Mouse (Mus musculus): ENCODE results near the gene Gpatch3. TPM values are rescaled to one million over a fixed set of nuclear protein-coding genes. Genes with fewer than 3 reads are reported as not detected.

The Gpatch3 gene
- total RNA-seq, 2 experiments from 2014 or later = 3.0 to 3.2 TPM

DNA sequence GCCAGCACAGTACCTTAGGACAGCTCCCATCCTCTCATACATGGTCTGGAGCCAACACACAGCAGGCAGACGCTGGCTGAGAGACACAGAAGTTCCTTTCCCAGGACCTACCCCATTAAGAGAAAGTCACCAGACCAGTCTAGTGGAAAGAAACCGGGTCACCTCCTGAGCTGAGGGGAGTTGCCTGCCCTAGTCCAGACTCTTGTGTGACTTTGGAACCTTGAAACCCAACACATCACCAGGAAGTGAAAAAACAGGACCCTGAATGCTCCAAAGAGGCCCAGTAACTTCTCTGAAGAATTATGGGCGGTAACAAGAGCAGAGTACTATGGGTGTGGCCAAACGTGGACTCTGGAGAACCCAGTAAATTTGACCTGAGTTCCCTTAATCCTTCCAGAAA lies 24.1 kb downstream of the Gpatch3 start:
- no peak for TF ChIP-seq CTCF (IDR thresholded peaks at IDR 0.05)
- DNase-seq = no peak
- intact Hi-C loops (cut with DNase I) = loop anchor here (10.0 kb wide), 1 partner anchor 176 kb away; no protein-coding TSS in a partner anchor
- H3K4me3 ChIP-seq = no peak overlapping the region
- no peak overlapping the region for H3K27ac ChIP-seq

DNA sequence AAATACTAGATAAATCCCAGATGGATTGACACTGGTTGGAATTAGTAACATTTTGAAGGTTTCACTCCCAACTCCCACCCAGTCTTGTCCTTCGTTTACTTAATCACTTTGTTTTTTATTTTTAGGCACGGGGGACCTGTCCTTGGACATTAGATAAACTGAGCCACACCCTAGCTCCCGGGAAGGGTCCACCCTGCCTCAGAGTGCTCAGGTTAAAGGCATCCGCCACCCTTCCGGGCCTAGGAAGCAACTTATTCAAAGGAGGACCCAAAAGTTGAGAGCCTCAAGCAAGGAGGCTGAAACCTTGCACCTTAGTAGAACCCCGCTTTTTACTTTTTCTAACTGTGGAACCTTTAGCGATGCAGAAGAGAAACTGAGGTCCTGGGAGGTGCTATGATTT lies 24.6 kb downstream of the Gpatch3 start:
- no peak for TF ChIP-seq CTCF (IDR thresholded peaks at IDR 0.05)
- H3K4me3 ChIP-seq = peak overlapping the region; percentile 76
- intact Hi-C loops (cut with DNase I) = loop anchor here (10.0 kb wide), 1 partner anchor 176 kb away; no protein-coding TSS in a partner anchor
- DNase-seq = no peak
- H3K27ac ChIP-seq = peak overlapping the region; percentile 77

DNA sequence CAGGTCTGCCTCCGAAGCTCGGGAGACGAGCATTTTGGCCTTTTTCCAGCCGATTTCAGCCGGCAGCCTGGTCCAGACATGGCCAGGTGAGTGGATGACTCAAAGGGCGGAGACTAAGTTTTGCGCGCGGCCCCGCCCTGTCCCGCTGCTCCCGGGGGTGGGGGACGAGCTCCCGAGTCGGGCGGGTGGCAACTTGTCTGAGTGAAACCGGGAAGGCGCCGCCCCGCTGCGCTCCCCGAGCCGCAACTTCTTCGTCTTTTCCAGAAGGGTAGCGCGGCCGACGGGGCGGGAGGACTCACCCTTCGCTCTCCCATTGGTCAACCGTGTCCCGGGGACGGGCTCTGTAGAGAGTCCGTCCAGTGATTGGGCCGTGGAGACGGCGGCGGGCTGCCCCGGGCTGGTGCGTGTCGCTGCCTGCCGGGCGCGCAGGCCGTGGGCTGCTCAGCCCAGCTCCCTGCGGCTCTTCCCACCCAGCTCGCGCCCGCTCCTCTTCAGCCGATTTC lies 25.1 kb downstream of the Gpatch3 start:
- peak overlapping the region; percentile 76 for H3K4me3 ChIP-seq
- peak; percentile 96 for DNase-seq
- intact Hi-C loops (cut with DNase I) = loop anchor here (10.0 kb wide), 1 partner anchor 175 kb away; no protein-coding TSS in a partner anchor
- peak overlapping the region; percentile 77 for H3K27ac ChIP-seq
- 0 out of 2 replicates have a peak, but pooled peaks have one; percentile 7 for TF ChIP-seq CTCF (IDR thresholded peaks at IDR 0.05)

DNA sequence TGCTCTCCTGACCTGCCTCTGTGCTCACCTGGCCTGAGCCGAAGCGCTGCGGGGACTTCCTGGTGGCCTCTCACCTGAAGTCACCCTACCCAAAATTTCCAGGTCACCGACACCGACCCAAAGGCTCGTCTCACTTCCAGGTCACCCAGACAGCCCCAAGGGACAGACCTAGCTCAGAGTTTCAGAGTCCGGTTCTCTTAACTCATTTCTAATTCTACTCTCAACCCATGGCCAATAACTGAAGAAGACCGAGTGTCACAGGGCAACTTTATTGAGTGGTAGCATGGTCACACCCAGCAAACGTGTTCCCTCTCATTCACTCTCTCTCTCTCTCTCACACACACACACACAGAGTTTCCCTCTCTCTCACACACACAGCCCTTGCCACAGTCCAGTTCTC lies 25.8 kb downstream of the Gpatch3 start:
- Histone ChIP-seq H3K27ac (peak overlapping the region; percentile 77; the same call in 1 of the 2 replicates), H3K4me3 (peak overlapping the region; percentile 76)
- intact Hi-C loops (cut with DNase I) = no loop called here
- DNase-seq = no peak
- no peak for TF ChIP-seq CTCF (IDR thresholded peaks at IDR 0.05)

DNA sequence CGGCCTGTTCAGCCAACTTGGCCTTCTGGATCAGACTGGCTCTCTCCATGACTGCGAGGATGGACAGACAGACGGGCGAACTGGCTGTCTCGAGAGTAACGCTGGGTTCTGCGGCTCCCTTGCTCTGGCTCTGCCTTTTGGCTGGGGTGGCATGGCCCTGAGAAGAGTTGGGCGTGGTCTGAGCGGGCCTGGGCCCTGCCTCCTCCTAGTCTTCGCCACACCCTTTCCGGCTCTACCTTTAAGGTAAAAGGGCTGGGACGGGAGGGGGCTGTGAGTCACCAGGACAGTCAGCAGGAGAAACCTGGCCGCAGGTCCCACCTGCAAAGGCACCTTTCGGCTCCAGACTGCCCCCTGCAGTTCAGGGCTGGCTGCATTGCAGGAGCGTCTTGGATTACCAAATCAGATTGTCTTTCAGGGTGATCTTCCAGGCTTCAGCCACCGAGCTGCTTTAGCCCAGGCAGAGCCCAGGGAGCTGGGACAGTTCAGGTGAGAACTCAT lies 27.2 kb downstream of the Gpatch3 start, which contains the start of gene Sfn:
Gene Sfn (minus strand): TSS at position 448 of the 498 bp plus-strand sequence.
- no peak within 1 kb of the TSS for H3K27ac ChIP-seq
- intact Hi-C loops (cut with DNase I) = no loop called here
- TF ChIP-seq CTCF (IDR thresholded peaks at IDR 0.05) = peak; percentile 72
- peak; percentile 81 for DNase-seq
- peak within 1 kb of the TSS; percentile 39 for H3K4me3 ChIP-seq

DNA sequence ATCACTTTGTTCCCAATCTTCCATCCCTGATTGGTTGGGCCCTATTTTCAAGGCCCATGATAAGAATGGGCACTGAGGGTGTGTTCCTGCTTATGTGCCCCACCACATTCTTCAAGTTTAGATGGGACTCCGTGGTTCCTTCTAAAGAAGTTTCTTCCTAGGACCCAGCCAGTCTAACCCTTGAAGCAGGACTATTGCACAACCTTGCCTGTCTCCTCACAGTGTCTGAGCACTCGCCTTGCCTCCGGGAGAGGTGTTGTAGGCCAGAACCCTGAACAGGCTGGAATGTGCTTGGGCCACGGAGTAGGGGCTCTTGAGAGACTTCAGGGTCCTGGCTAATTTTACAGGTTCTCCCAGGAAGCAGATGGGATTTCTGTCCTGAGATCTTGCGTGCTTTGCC lies 28.5 kb downstream of the Gpatch3 start:
- TF ChIP-seq CTCF (IDR thresholded peaks at IDR 0.05) = no peak
- Histone ChIP-seq H3K27ac (no peak overlapping the region), H3K4me3 (no peak overlapping the region)
- intact Hi-C loops (cut with DNase I) = no loop called here
- DNase-seq = no peak

DNA sequence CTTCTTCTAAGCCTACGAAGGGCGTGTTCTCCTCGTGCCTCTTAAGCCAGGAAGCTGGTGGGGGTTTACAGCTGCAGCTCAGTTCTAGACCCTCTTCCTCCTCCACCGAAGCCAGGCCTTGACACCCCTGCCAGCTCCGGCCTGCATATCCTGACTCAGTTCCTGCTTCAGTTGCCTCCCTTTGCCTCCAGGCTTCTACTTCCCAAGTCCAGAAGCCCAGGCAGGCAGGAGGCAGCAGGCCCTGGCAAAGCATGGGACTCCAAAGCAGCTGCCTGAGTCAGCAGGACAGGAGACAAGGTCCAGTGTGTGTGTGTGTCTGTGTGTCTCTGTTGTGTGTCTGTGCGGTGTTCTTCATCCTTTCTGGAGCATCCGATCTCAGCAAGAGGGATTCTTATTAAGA lies 29.6 kb downstream of the Gpatch3 start:
- no peak for DNase-seq
- TF ChIP-seq CTCF (IDR thresholded peaks at IDR 0.05) = no peak
- no peak overlapping the region for H3K4me3 ChIP-seq
- intact Hi-C loops (cut with DNase I) = no loop called here
- H3K27ac ChIP-seq = no peak overlapping the region

DNA sequence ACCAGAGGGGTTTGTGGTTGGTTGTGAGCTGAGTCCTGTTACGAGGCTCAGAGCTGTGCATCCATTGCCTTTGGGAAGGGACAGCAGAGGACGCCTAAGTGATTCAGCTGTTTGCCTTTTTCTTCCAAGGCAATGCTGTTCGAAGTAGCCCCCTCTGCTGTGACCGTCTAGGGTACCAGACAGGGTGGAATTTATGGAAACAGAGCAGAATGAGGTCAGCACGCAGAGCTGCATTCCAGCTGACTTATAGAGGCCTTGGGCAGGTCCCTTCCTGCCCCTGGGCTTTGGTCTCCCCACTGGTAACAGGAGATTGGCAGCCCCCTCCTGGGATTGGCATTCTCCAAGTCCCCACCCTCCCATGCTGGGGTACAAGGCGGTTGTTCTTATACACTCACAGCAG lies 30.3 kb downstream of the Gpatch3 start:
- intact Hi-C loops (cut with DNase I) = no loop called here
- Histone ChIP-seq H3K27ac (no peak overlapping the region), H3K4me3 (no peak overlapping the region)
- TF ChIP-seq CTCF (IDR thresholded peaks at IDR 0.05) = no peak
- DNase-seq = no peak

DNA sequence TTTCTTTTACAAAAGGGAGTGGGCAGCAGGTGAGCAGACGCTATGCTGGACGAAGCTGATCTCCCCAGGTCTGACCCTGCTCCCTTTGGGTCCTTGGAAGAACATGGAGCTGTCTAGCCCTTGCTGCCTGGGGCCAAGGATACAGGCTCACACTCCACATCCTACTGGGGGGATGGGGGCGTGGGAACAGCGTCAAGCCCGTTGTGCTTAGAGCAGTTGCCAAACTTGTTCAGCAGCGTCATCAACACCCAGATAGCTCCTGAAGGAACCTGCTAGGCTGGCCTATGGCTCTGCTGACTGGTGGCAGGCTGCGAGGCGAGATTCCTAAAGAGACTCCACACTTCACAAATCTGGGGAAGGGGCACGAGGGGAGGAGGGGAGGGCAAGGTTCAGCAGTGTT lies 30.8 kb downstream of the Gpatch3 start:
- Histone ChIP-seq H3K4me3 (no peak overlapping the region), H3K27ac (no peak overlapping the region)
- intact Hi-C loops (cut with DNase I) = no loop called here
- no peak for TF ChIP-seq CTCF (IDR thresholded peaks at IDR 0.05)
- no peak for DNase-seq

DNA sequence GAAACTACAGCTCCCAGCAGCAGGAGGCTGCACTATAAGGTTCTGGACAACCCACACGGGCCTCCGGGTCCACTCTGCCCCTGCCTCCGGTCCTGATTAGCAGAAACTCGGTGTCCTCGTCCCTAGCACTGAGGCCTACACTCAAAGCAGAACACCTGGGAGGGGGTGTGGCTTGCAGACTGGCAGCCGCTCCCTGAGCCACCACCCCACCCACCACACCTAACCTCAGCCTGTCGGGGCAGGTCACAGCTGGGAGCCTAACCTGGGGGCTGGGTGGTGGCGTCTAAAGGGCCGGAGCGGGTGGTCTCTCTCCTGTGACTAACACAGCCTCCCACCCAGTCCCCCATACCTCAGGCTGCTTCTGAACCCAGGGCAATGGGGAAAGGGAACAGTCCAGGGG lies 32.7 kb downstream of the Gpatch3 start:
- DNase-seq = no peak
- intact Hi-C loops (cut with DNase I) = no loop called here
- Histone ChIP-seq H3K27ac (no peak overlapping the region), H3K4me3 (no peak overlapping the region)
- TF ChIP-seq CTCF (IDR thresholded peaks at IDR 0.05) = no peak

DNA sequence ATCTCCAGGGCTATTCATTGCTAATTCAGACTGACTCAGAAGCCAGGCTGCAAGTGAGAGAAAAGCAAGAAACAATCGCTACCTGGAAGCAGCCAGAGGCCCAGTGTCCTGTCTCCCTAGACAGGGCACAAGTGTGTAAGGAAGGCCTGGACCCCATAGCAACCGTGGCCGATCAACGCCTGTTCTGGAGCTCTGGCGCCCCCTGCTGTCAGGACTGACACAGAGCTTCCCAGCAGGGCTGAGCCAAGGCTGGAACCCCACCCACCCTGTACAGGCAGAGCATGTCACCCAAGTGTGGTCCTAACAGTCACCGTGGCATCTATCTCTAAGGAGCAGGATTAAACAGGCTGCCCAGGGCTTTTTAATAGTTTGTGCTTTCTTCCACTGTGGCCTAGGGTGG lies 35.2 kb downstream of the Gpatch3 start:
- Histone ChIP-seq H3K27ac (no peak overlapping the region), H3K4me3 (no peak overlapping the region)
- intact Hi-C loops (cut with DNase I) = loop anchor here (1.0 kb wide), 1 partner anchor 17 kb away; no protein-coding TSS in a partner anchor
- DNase-seq = peak; percentile 90
- peak; percentile 98 for TF ChIP-seq CTCF (IDR thresholded peaks at IDR 0.05)

DNA sequence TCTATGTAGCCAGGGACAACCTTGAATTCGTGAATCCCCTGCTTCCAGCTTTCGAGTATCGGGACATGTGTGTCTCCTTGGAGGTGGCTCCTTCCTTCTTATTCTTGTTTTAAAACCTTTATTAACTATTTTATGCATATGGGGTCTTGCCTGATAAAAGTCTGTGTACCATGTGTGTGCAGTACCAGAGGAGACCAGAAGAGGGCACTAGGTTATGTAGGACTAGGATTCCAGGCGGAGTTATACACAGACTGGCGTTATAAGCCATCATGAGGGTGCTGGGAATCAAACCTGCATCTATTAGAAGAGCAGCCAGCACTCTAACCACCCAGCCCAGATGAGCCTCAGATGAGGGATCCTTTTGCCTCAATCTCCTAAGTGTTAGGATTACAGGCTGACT lies 37.3 kb downstream of the Gpatch3 start:
- Histone ChIP-seq H3K27ac (no peak overlapping the region), H3K4me3 (no peak overlapping the region)
- no peak for DNase-seq
- intact Hi-C loops (cut with DNase I) = no loop called here
- TF ChIP-seq CTCF (IDR thresholded peaks at IDR 0.05) = peak; percentile 25; the same call in 1 of the 2 replicates

DNA sequence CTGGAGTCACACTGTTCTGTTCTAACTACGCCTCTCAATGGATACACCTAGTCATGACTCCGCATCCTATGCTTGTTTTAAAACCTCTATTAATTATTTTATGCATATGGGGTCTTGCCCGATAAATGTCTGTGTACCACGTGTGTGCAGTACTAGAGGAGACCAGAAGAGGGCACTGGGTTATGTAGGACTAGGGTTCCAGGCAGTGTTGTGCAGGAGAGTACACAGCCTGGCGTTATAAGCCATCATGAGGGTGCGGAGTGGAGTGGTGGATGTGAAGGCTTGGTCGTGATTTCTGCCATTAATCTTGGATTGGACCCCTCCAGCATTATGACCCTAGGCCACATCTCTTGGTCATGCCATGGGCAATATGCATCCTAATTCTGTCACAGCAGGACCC lies 37.9 kb downstream of the Gpatch3 start:
- DNase-seq = no peak
- intact Hi-C loops (cut with DNase I) = no loop called here
- Histone ChIP-seq H3K27ac (no peak overlapping the region), H3K4me3 (no peak overlapping the region)
- TF ChIP-seq CTCF (IDR thresholded peaks at IDR 0.05) = no peak

DNA sequence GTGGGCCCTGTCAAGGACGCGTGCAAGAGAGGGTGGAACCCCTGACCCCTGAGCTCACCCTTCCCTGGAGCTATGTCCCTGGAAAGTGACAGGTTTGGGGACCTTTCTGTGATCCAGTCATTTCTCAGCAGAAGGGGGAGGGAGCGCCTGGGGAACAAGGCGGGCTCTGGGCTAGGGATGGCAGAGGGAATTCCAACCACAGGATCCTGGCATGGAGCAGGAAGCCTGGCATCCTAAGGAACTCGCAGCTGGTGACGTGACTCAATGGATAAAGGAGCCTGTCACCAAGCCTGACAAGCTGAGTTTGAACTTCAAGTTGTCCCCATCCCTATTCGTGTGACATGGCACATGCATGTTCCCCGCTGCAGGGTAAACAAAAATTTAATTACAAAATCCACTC lies 38.5 kb downstream of the Gpatch3 start:
- no peak for DNase-seq
- intact Hi-C loops (cut with DNase I) = no loop called here

More for the DNA sequence above, 38.5 kb downstream of the Gpatch3 start:
- Histone ChIP-seq H3K4me3 (no peak overlapping the region), H3K27ac (no peak overlapping the region)
- TF ChIP-seq CTCF (IDR thresholded peaks at IDR 0.05) = no peak

Measured in gastrocnemius, adult 2 months (tissue).